Mouse (Mus musculus) hindbrain, embryonic 16.5 days (tissue): ENCODE data around the gene Smoc2. TPM values are rescaled to one million over a fixed set of nuclear protein-coding genes. Genes with fewer than 3 reads are reported as not detected.
A peak's percentile ranks its signal among the peaks of the same experiment; 100 is the strongest.

ENCODE experiments used
- ATAC-seq: fragments of 200-750 bp; cut with Nextera tagmentation; 2 replicates; pipeline ENCODE4 v1.8.0; 2017; ENCODE audit warnings: moderate TSS enrichment, moderate library complexity
- H3K27ac ChIP-seq: fragments of 300-500 bp; sonication (generic); 2 replicates; pipeline ENCODE4 v1.5.1; 2014; ENCODE audit warnings: low read depth, mild to moderate bottlenecking, control low read depth, low read length, moderate library complexity
- H3K27me3 ChIP-seq: fragments of 300-500 bp; sonication (generic); replicated peaks from 2 replicates; pipeline ENCODE4 v1.6.1; 2014; ENCODE audit warnings: low read length; ENCODE audit not compliant: control insufficient read depth, insufficient read depth
- H3K36me3 ChIP-seq: fragments of 300-500 bp; sonication (generic); 2 replicates; pipeline ENCODE4 v1.6.1; 2014; ENCODE audit warnings: mild to moderate bottlenecking, low read length, moderate library complexity, mixed read lengths; ENCODE audit not compliant: control insufficient read depth, insufficient read depth
- H3K4me1 ChIP-seq: fragments of 300-500 bp; sonication (generic); 2 replicates; pipeline ENCODE4 v1.6.1; 2014; ENCODE audit warnings: low read depth, low read length; ENCODE audit not compliant: control insufficient read depth, insufficient read depth
- H3K4me2 ChIP-seq: fragments of 300-500 bp; sonication (generic); 2 replicates; pipeline ENCODE4 v1.6.1; 2014; ENCODE audit warnings: mild to moderate bottlenecking, low read length, control low read depth, moderate library complexity
- H3K4me3 ChIP-seq: fragments of 300-500 bp; sonication (generic); 2 replicates; pipeline ENCODE4 v1.5.1; 2014; ENCODE audit warnings: mild to moderate bottlenecking, low read length, control low read depth, moderate library complexity
- H3K9ac ChIP-seq: fragments of 300-500 bp; sonication (generic); 2 replicates; pipeline ENCODE4 v1.6.1; 2014; ENCODE audit warnings: low read depth, mild to moderate bottlenecking, control low read depth, low read length, moderate library complexity
- H3K9me3 ChIP-seq: fragments of 300-500 bp; sonication (generic); 2 replicates; pipeline ENCODE4 v1.6.1; 2014; ENCODE audit warnings: mild to moderate bottlenecking, low read length, moderate library complexity; ENCODE audit not compliant: control insufficient read depth
- WGBS: fragments of 180-500 bp; shearing (Covaris S2); extraction: QIAGEN DNeasy Blood & Tissue Kit; methylation state at CpG from one replicate; pipeline ENCODE4 v1.1.7; 2014; 5-methylcytosine and 5-hydroxymethylcytosine counted together
- polyA plus RNA-seq: library from polyadenylated mRNA; unstranded; fragments of >200 nt; fragmentation: Nextera tagmentation; extraction: Ambion mirVana; gene quantifications from 2 replicates; pipeline ENCODE4 v1.2.1, GENCODE M21; 2015

Gene Smoc2
- polyA plus RNA-seq, 1 experiment from 2014 or later = 6.8 TPM

DNA sequence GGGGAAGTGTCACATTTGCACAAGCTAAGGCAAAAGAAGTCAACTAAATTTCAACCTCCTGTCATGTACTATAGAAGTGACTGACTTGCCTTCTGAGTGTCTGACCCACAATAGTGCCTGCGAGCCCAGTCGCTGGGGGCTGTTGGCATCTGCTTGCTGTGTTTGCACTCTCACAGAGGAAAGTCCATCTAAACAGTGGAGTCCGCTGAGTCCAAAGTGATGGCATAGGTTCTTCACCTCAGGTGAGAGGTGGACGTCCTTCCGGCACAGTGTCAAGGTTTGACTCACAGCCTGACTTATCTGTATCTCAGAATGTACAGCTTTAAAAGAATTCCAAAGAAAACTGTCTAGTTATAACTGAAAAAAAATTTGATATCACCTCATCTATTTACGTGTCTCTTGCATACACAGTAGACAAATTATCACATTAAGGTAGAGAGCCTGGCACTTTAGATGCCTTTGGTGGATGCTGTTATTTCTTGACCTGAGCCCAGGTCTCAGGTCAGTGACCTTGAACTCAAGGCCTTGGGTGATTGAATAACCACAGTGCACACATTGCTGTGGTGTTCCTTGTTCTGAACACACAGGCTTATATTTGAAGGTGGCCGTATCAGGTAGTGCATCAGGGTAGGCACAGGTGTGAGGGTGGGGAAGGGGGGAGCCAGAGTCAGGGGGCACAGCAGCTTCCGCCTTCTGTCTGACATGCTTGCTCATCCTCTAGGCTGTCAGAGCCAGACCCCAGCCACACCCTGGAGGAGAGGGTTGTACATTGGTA, 119.5 kb downstream of the Smoc2 start:
- no peaks in the 10 kb centered on the region for H3K27me3 ChIP-seq
- no peak overlapping the region for H3K27ac ChIP-seq
- no peaks in the 10 kb centered on the region for H3K9me3 ChIP-seq
- H3K9ac ChIP-seq = no peak overlapping the region
- H3K36me3 ChIP-seq = no peaks in the 10 kb centered on the region
- no peaks in the 10 kb centered on the region for H3K4me1 ChIP-seq
- ATAC-seq = no peak
- no peak overlapping the region for H3K4me2 ChIP-seq
- H3K4me3 ChIP-seq = no peak overlapping the region
- 94% methylated on average over 8 of the region's 8 CpGs for WGBS

DNA sequence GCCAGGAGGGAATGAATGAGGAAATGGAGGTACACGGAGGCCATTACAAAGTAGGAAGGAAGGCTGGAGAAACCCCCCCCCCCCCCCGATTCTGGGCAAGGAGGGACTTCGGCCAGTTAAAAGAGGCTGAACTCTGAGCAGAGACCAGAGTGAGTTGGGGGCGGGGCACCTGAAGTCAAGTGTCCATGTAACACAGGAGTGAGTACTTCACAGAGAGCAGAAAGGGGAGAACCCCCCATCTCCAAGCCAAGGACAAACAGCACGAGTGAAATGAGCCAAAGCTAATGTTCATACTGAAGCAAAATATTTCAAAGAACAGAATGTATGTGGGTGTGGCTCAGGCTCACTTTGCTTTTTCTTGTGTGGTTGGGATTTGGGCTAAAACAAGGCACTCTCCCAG, 121.7 kb downstream of the Smoc2 start:
- H3K27ac ChIP-seq = no peak overlapping the region
- no peak for ATAC-seq
- 76% methylated on average over 5 of the region's 5 CpGs for WGBS

DNA sequence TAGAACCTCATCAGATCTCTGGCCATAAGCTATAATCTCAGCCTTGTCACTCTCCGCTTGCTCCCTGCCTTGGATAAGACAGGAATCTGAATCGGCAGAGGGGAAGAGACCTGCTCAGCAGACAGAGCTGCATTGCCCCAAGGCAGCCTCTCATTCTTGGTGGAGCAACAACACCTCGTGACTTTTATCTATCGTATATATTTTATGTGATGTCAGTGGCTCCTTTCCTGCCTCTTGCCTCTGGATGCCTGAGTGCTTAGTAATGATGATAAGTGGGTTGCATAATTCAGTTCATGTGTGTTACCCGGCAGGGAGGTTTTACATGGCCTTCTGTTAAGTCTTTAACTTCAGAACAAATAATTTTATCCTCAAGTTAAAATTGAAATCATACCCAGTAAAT, 128.6 kb downstream of the Smoc2 start:
- H3K36me3 ChIP-seq = no peaks in the 10 kb centered on the region
- no peak overlapping the region for H3K4me3 ChIP-seq
- H3K27me3 ChIP-seq = no peaks in the 10 kb centered on the region
- WGBS = 65% methylated on average over 5 of the region's 5 CpGs
- no peak overlapping the region for H3K27ac ChIP-seq
- no peak overlapping the region for H3K4me2 ChIP-seq
- no peaks in the 10 kb centered on the region for H3K4me1 ChIP-seq
- ATAC-seq = no peak
- H3K9me3 ChIP-seq = no peaks in the 10 kb centered on the region
- no peak overlapping the region for H3K9ac ChIP-seq

More for the DNA sequence above, 121.7 kb downstream of the Smoc2 start:
- no peak overlapping the region for H3K4me2 ChIP-seq
- no peaks in the 10 kb centered on the region for H3K4me1 ChIP-seq
- H3K4me3 ChIP-seq = no peak overlapping the region
- H3K9me3 ChIP-seq = no peaks in the 10 kb centered on the region
- no peak overlapping the region for H3K9ac ChIP-seq
- no peaks in the 10 kb centered on the region for H3K27me3 ChIP-seq
- H3K36me3 ChIP-seq = no peaks in the 10 kb centered on the region

DNA sequence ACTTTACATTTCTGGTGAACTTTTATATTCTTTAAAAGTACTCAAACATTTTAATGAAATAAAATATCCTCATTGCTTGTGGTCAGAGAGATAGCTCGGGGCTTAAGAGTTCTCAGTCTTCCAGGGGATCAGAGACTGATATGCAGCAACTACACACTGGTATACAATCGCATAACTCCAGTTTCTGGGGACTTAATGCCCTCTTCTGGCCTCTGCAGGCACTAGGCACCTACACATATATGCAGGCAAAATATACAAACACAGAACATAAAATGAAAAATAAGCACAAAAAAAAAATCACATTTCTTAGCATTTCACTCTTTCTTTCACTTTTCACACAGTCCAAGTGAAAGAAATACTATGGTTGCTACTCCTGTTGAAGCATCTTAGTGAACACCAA, 133.2 kb downstream of the Smoc2 start:
- Histone ChIP-seq H3K36me3 (no peaks in the 10 kb centered on the region), H3K9me3 (no peaks in the 10 kb centered on the region), H3K4me2 (no peak overlapping the region), H3K27me3 (no peaks in the 10 kb centered on the region), H3K4me3 (no peak overlapping the region), H3K9ac (no peak overlapping the region), H3K4me1 (no peaks in the 10 kb centered on the region), H3K27ac (no peak overlapping the region)
- 76% methylated on average over 2 of the region's 2 CpGs for WGBS
- no peak for ATAC-seq

DNA sequence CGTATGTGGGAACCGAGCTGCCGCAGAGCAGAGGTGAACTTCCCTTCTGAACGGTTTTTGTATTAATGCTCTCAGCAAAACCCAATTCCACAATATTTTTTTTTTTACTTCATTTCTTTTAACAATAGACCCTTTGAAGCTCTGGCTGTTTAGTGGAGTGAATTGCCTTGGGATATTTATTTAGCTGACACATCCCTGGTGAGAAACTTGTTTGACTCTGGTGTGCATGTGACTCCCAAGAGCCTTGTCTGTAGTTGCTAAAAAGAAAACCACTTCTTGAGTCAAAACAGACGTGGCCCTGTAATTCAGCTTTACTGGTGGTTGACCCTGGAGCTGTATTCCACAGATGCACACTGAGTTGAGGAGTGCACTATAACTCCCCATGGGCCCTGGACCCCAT, 135.2 kb downstream of the Smoc2 start:
- Histone ChIP-seq H3K9me3 (no peaks in the 10 kb centered on the region), H3K4me2 (no peak overlapping the region), H3K36me3 (no peaks in the 10 kb centered on the region), H3K4me3 (no peak overlapping the region), H3K4me1 (no peaks in the 10 kb centered on the region), H3K9ac (no peak overlapping the region), H3K27me3 (no peaks in the 10 kb centered on the region), H3K27ac (no peak overlapping the region)
- 63% methylated on average over 5 of the region's 5 CpGs for WGBS
- ATAC-seq = no peak

DNA sequence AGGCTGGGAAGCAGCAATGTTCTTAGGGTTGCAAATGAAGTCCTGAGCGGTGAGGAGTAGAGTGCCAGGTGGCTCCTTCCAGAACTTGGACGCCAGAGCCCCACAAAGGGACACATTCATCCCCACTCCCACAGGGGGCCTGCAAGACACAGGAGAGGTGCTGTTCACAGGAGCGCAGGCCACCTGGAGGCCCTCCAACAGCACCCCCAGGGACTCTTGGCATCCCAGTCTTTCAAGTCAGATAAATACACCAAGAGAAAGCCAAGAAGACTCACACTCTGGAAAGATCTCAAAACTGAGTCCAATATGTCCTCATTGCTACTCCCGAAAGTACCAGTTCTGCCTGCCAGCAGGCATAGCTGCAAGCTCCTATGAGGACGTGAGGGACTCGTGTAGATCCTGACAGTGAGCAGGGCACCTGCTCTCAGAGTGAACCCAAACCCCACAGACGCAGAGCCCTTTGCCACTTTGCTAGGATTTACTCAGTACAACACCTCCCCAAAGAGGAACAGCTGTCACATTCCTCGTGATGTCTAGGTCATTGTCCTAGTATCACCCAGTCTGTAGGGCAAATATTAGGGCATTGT, 141.2 kb downstream of the Smoc2 start:
- 46% methylated on average over 8 of the region's 8 CpGs for WGBS
- H3K9ac ChIP-seq = no peak overlapping the region
- no peaks in the 10 kb centered on the region for H3K27me3 ChIP-seq
- no peak overlapping the region for H3K4me2 ChIP-seq
- no peaks in the 10 kb centered on the region for H3K4me1 ChIP-seq
- H3K9me3 ChIP-seq = no peaks in the 10 kb centered on the region
- H3K36me3 ChIP-seq = no peaks in the 10 kb centered on the region
- peak; percentile 42; the same call in 1 of the 2 replicates for ATAC-seq
- no peak overlapping the region for H3K27ac ChIP-seq
- H3K4me3 ChIP-seq = no peak overlapping the region

DNA sequence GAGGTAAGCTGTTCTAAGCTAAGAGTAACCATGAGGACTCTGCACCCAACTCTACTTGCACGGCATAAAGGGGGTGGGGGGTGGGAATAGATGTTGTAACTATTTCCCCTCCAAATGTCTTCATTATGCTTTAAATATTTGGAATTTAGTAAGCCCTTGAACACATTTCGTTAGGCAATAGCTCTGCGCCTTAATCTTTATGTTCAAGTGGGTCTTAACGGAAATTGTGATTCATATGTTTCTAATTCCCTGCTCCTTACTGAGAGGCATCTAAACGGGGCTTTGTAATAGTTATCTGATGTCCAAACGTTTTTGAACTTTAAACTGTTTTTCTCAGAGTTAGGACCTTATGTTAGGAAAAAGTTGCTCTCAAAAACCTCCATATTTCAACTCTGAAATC, 147.2 kb downstream of the Smoc2 start:
- no peak overlapping the region for H3K4me3 ChIP-seq
- ATAC-seq = no peak
- no peaks in the 10 kb centered on the region for H3K9me3 ChIP-seq
- H3K36me3 ChIP-seq = no peaks in the 10 kb centered on the region
- no peak overlapping the region for H3K9ac ChIP-seq
- H3K27me3 ChIP-seq = no peaks in the 10 kb centered on the region
- no peak overlapping the region for H3K27ac ChIP-seq
- H3K4me1 ChIP-seq = no peaks in the 10 kb centered on the region
- 75% methylated on average over 6 of the region's 6 CpGs for WGBS
- H3K4me2 ChIP-seq = no peak overlapping the region

DNA sequence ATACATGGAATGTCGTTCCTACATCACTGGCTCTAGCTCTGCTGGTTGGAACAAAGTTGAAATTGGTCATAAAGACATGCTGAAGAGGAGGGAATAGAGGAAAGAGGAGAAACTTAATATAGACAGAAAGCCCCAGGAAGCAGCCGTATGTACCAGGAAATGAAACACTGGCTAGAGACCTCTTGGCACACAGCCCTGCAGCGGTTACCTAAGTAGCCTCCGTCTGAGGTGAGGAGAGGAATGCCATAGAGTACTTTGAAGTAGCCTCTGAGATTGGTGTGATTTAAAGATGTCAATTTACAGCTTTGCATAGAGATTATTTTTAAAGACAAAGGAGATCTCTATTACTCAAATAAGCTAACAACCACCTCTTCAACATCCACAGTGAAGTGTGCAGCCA, 155.4 kb downstream of the Smoc2 start:
- Histone ChIP-seq H3K4me2 (no peak overlapping the region), H3K4me1 (no peaks in the 10 kb centered on the region), H3K27me3 (no peaks in the 10 kb centered on the region), H3K36me3 (no peaks in the 10 kb centered on the region), H3K4me3 (no peak overlapping the region), H3K9me3 (no peaks in the 10 kb centered on the region), H3K27ac (no peak overlapping the region), H3K9ac (no peak overlapping the region)
- no peak for ATAC-seq
- 86% methylated on average over 4 of the region's 4 CpGs for WGBS

DNA sequence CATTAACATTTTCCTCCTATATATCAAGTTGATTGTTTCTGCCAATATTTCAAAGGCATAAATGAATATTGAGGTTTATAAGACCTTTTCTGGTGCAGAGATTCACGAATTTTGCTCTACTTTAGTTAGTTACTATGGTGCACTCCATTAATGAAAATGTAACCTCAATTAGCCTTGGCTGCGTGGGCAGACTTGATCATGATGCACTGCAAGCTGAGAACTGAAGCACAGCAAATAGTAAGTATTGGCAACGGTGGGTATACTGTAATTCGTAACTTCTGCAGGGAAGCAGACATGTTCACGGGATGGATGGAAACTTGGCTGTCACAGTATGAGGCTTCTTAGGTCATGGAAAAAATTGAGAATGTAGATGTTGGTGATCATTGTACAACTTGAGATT, 166.3 kb downstream of the Smoc2 start:
- Histone ChIP-seq H3K4me2 (no peak overlapping the region), H3K4me1 (no peaks in the 10 kb centered on the region), H3K4me3 (no peak overlapping the region), H3K27ac (no peak overlapping the region), H3K36me3 (no peaks in the 10 kb centered on the region), H3K27me3 (no peaks in the 10 kb centered on the region), H3K9me3 (no peaks in the 10 kb centered on the region), H3K9ac (no peak overlapping the region)
- no peak for ATAC-seq
- WGBS = 78% methylated on average over 5 of the region's 5 CpGs
